Mouse (Mus musculus): ENCODE measurements around the gene Ets2. TPM values are rescaled to one million over a fixed set of nuclear protein-coding genes. Genes with fewer than 3 reads are reported as not detected.

Ets2 gene
- 10 to 100 TPM; 70.6 to 77.0 (median 74.1) TPM for total RNA-seq (2022)

- DNase-seq (ENCODE audit: low spot score in 2 of 2) = peak; percentile 78 to 85
Observed at GRCm38 (mm10) chr16:95701802-95702561, at the start of gene Ets2. Gene Ets2 (plus strand): TSS chr16:95702075.

- DNase-seq (ENCODE audit: low spot score in 2 of 2) = no peak
Observed at GRCm38 (mm10) chr16:95654204-95654611, 47.7 kb upstream of the Ets2 start.

- no peak for DNase-seq (ENCODE audit: low spot score in 2 of 2)
Observed at GRCm38 (mm10) chr16:95656535-95656934, 45.3 kb upstream of the Ets2 start.

- no peak for DNase-seq (ENCODE audit: low spot score in 2 of 2)
Observed at GRCm38 (mm10) chr16:95657187-95657586, 44.7 kb upstream of the Ets2 start.

- no peak for DNase-seq (ENCODE audit: low spot score in 2 of 2)
Observed at GRCm38 (mm10) chr16:95657756-95658155, 44.1 kb upstream of the Ets2 start.

GRCm38 (mm10) chr16:95658836-95659430 is 42.9 kb upstream of the Ets2 start:
- no peak for DNase-seq (ENCODE audit: low spot score in 2 of 2)

- no peak for DNase-seq (ENCODE audit: low spot score in 2 of 2)
Observed at GRCm38 (mm10) chr16:95659461-95659860, 42.4 kb upstream of the Ets2 start.

GRCm38 (mm10) chr16:95660909-95661308 is 41.0 kb upstream of the Ets2 start:
- DNase-seq (ENCODE audit: low spot score in 2 of 2) = no peak

- DNase-seq (ENCODE audit: low spot score in 2 of 2) = peak in 1 of 2 experiments; percentile 39
Observed at GRCm38 (mm10) chr16:95665472-95666131, 36.3 kb upstream of the Ets2 start.

- peak in 1 of 2 experiments; percentile 23 for DNase-seq (ENCODE audit: low spot score in 2 of 2)
Observed at GRCm38 (mm10) chr16:95666288-95666687, 35.6 kb upstream of the Ets2 start.

- DNase-seq (ENCODE audit: low spot score in 2 of 2) = no peak
Observed at GRCm38 (mm10) chr16:95667395-95668150, 34.3 kb upstream of the Ets2 start.

GRCm38 (mm10) chr16:95668151-95668993 is 33.5 kb upstream of the Ets2 start:
- DNase-seq (ENCODE audit: low spot score in 2 of 2) = no peak

GRCm38 (mm10) chr16:95674452-95674921 is 27.4 kb upstream of the Ets2 start:
- DNase-seq (ENCODE audit: low spot score in 2 of 2) = no peak

- DNase-seq (ENCODE audit: low spot score in 2 of 2) = no peak
Observed at GRCm38 (mm10) chr16:95675212-95675611, 26.7 kb upstream of the Ets2 start.

- DNase-seq (ENCODE audit: low spot score in 2 of 2) = no peak
Observed at GRCm38 (mm10) chr16:95676668-95677067, 25.2 kb upstream of the Ets2 start.

GRCm38 (mm10) chr16:95682431-95682892 is 19.4 kb upstream of the Ets2 start:
- no peak for DNase-seq (ENCODE audit: low spot score in 2 of 2)

GRCm38 (mm10) chr16:95685807-95686206 is 16.1 kb upstream of the Ets2 start:
- DNase-seq (ENCODE audit: low spot score in 2 of 2) = no peak

GRCm38 (mm10) chr16:95686246-95686645 is 15.6 kb upstream of the Ets2 start:
- no peak for DNase-seq (ENCODE audit: low spot score in 2 of 2)

- no peak for DNase-seq (ENCODE audit: low spot score in 2 of 2)
Observed at GRCm38 (mm10) chr16:95686901-95687300, 15.0 kb upstream of the Ets2 start.

- no peak for DNase-seq (ENCODE audit: low spot score in 2 of 2)
Observed at GRCm38 (mm10) chr16:95688010-95688409, 13.9 kb upstream of the Ets2 start.
